Mouse (Mus musculus) intestine, embryonic 14.5 days (tissue): ENCODE measurements at regions not wholly inside any gene's neighbourhood (a gene's known extent, or its start where the extent isn't known, plus 50 kb on each side); places are given as distances from the start of the nearest gene placed in this dataset.

Experiments used
- ATAC-seq: fragments of 200-750 bp; cut with Nextera tagmentation; replicated peaks from 2 replicates; pipeline ENCODE4 v1.8.0; 2017; ENCODE audit warnings: low read depth, moderate number of reproducible peaks, moderate TSS enrichment, moderate library complexity; ENCODE audit not compliant: low FRiP score, low TSS enrichment
- DNase-seq: peaks from one replicate; pipeline ENCODE4 v3.0.0-alpha.2; 2018; ENCODE audit warnings: low spot score
- H3K27ac ChIP-seq: fragments of 300-500 bp; sonication (generic); 2 replicates; pipeline ENCODE4 v1.5.1; 2014; ENCODE audit warnings: low read depth, mild to moderate bottlenecking, control low read depth
- H3K27me3 ChIP-seq: fragments of 300-500 bp; sonication (generic); replicated peaks from 2 replicates; pipeline ENCODE4 v1.6.1; 2014; ENCODE audit warnings: low read length, control low read depth; ENCODE audit not compliant: control insufficient read depth, insufficient read depth
- H3K36me3 ChIP-seq: fragments of 300-500 bp; sonication (generic); 2 replicates; pipeline ENCODE4 v1.6.1; 2014; ENCODE audit warnings: low read length, control low read depth; ENCODE audit not compliant: control insufficient read depth, insufficient read depth
- H3K4me1 ChIP-seq: fragments of 300-500 bp; sonication (generic); replicated peaks from 2 replicates; pipeline ENCODE4 v1.6.1; 2014; ENCODE audit warnings: low read length, control low read depth, mixed read lengths; ENCODE audit not compliant: control insufficient read depth, insufficient read depth
- H3K4me2 ChIP-seq: fragments of 300-500 bp; sonication (generic); 2 replicates; pipeline ENCODE4 v1.6.1; 2014; ENCODE audit warnings: low read length
- H3K4me3 ChIP-seq: fragments of 300-500 bp; sonication (generic); 2 replicates; pipeline ENCODE4 v1.5.1; 2014; ENCODE audit warnings: low read depth, low read length, control low read depth, mixed read lengths
- H3K9ac ChIP-seq: fragments of 300-500 bp; sonication (generic); 2 replicates; pipeline ENCODE4 v1.6.1; 2014; ENCODE audit warnings: mild to moderate bottlenecking, low read length
- H3K9me3 ChIP-seq: fragments of 300-500 bp; sonication (generic); 2 replicates; pipeline ENCODE4 v1.6.1; 2016; ENCODE audit warnings: low read length, control low read depth; ENCODE audit not compliant: control insufficient read depth
- WGBS: fragments of 180-500 bp; shearing (Covaris S2); extraction: QIAGEN DNeasy Blood & Tissue Kit; methylation state at CpG from one replicate; pipeline ENCODE4 v1.1.7; 2014; 5-methylcytosine and 5-hydroxymethylcytosine counted together

- H3K9ac ChIP-seq = no peak overlapping the region
- DNase-seq (no peak), ATAC-seq (no peak)
- peaks cover 40% of the 10 kb centered on the region for H3K27me3 ChIP-seq
- no peaks in the 10 kb centered on the region for H3K9me3 ChIP-seq
- no peak overlapping the region for H3K4me3 ChIP-seq
- no peaks in the 10 kb centered on the region for H3K4me1 ChIP-seq
- WGBS = 4% methylated on average over 10 of the region's 10 CpGs
- peak overlapping the region; percentile 35 for H3K4me2 ChIP-seq
- H3K36me3 ChIP-seq = no peaks in the 10 kb centered on the region
- no peak overlapping the region for H3K27ac ChIP-seq
These were observed 229.3 kb upstream of the Sp4 start for GRCm38 (mm10) chr12:118530514-118530913.

- Histone ChIP-seq H3K9ac (no peak overlapping the region), H3K27ac (no peak overlapping the region), H3K4me3 (0 out of 2 replicates have a peak overlapping the region, but pooled peaks have one; percentile 2), H3K36me3 (no peaks in the 10 kb centered on the region), H3K4me2 (peak overlapping the region; percentile 35), H3K27me3 (peaks cover 40% of the 10 kb centered on the region), H3K4me1 (no peaks in the 10 kb centered on the region), H3K9me3 (no peaks in the 10 kb centered on the region)
- DNase-seq (peak; percentile 55), ATAC-seq (0 out of 2 replicates have a peak, but pooled peaks have one; percentile 53)
- WGBS = 8% methylated on average over 36 of the region's 36 CpGs
These were observed 228.5 kb upstream of the Sp4 start for GRCm38 (mm10) chr12:118529428-118530361.

- no peaks in the 10 kb centered on the region for H3K36me3 ChIP-seq
- WGBS = 83% methylated on average over 2 of the region's 2 CpGs
- no peak for ATAC-seq
These were observed 220.5 kb upstream of the Sp4 start for GRCm38 (mm10) chr12:118521770-118522169.

DNA sequence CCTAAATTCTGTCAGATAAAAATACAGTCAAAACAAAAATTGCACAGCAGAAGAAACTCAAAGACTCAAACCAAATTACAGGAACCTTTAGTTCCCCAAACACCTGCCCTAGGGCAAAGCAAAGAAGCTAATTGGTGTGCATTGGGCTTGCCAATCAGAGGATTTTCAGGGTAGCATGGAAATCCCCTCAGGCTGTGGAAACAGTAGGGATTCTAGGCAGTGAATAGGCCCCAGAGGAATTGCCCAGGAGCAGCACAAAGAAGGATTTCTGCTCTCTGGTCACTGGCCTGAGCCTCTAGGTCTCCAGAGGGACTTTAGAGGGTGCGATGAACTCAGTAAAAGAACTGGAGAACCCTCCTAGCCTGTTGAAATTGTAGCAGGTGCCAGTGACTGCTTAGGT is 220.1 kb upstream of the Sp4 start:
- WGBS = 95% methylated on average over 1 of the region's 1 CpGs
- no peak for ATAC-seq
- H3K4me3 ChIP-seq = no peak overlapping the region
- no peaks in the 10 kb centered on the region for H3K9me3 ChIP-seq
- no peaks in the 10 kb centered on the region for H3K36me3 ChIP-seq
- H3K9ac ChIP-seq = no peak overlapping the region
- H3K4me1 ChIP-seq = no peaks in the 10 kb centered on the region
- H3K27me3 ChIP-seq = no peaks in the 10 kb centered on the region
- no peak overlapping the region for H3K27ac ChIP-seq
- DNase-seq = no peak
- no peak overlapping the region for H3K4me2 ChIP-seq

More at GRCm38 (mm10) chr12:118521770-118522169, 220.5 kb upstream of the Sp4 start:
- no peaks in the 10 kb centered on the region for H3K4me1 ChIP-seq
- H3K4me2 ChIP-seq = no peak overlapping the region
- no peak overlapping the region for H3K9ac ChIP-seq
- no peaks in the 10 kb centered on the region for H3K9me3 ChIP-seq
- no peaks in the 10 kb centered on the region for H3K27me3 ChIP-seq
- H3K4me3 ChIP-seq = no peak overlapping the region
- H3K27ac ChIP-seq = no peak overlapping the region
- DNase-seq = no peak

DNA sequence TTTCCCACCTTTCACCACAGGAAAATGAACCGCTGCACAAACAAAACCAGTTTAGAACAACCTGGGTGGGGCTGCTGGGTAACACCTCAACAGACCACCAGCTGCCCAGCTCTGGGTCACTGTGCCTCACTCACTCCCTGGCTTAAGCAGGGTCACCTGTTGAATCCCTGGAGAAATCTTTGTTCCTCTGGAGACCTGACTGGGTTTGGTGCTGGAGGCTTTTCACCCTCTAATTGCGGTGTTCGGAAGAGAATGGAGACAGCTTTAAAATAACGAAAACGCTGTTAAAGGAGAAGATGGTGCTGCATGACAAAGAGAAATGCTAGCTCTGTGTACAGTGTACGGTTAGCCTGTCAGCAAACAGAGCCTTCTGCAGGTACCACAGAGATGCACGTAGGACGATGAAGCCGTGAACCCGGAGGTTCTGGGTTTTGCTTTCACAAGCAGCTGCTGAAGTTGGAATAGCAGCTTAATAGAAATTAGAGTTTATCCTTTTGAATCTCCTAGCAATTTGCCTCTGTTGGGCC is 218.6 kb upstream of the Sp4 start:
- H3K9me3 ChIP-seq = no peaks in the 10 kb centered on the region
- WGBS = 54% methylated on average over 10 of the region's 10 CpGs
- no peak for DNase-seq
- H3K4me1 ChIP-seq = no peaks in the 10 kb centered on the region
- H3K4me2 ChIP-seq = no peak overlapping the region
- no peak overlapping the region for H3K4me3 ChIP-seq
- H3K27me3 ChIP-seq = no peaks in the 10 kb centered on the region
- H3K36me3 ChIP-seq = no peaks in the 10 kb centered on the region
- ATAC-seq = no peak
- H3K27ac ChIP-seq = no peak overlapping the region
- H3K9ac ChIP-seq = no peak overlapping the region

GRCm38 (mm10) chr12:118510989-118511388 is 209.7 kb upstream of the Sp4 start:
- 26% methylated on average over 4 of the region's 4 CpGs for WGBS
- ATAC-seq = no peak

DNA sequence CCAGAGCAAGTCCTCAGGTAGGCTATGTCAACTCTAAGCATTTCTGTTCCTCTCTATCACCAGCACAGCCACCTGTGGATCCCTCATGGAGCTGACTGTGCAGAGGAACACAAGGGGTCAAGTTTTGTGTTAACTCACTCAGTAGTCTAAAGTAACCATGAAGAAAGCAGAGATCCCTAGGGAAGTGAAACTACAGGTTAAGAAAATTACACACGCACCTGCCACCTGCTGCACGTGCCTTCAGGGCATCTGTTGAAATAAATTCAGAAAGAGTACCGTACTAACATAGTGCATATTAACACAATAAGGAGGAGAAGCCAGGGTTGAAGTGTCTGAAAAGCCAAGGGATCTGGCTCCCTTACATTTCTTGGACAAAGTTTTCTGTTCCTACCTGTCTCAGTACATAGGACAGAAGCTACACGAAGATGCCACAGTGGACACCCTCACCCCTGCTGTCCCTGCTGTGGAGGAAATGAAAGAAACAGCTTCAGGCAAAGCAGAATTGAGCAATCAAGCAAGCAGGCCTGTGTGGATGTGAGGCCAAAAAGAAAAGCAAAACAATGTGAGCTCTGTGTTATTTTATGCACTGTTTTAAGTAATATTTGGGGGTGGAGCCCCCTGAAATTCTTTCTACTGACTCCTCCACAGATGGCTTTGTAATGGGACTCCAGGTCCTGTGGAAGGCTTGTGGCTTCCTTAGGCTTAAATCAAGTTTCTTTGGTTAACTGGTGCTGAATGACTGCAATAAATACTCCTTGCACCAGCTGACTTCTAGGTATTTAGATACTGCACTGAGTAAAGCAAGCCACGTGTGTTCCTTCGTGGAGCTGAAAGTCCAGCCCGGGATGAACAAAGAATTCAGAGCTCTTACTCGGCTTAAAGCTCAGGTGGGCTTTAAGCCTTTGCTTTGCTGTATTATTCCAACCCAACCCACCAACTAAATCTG is 208.0 kb upstream of the Sp4 start:
- Histone ChIP-seq H3K4me2 (no peak overlapping the region), H3K27ac (no peak overlapping the region), H3K27me3 (no peaks in the 10 kb centered on the region), H3K4me3 (no peak overlapping the region), H3K9ac (no peak overlapping the region), H3K36me3 (no peaks in the 10 kb centered on the region), H3K4me1 (no peaks in the 10 kb centered on the region), H3K9me3 (no peaks in the 10 kb centered on the region)
- ATAC-seq = no peak
- no peak for DNase-seq
- WGBS = 66% methylated on average over 8 of the region's 8 CpGs

More at GRCm38 (mm10) chr12:118510989-118511388, 209.7 kb upstream of the Sp4 start:
- H3K4me1 ChIP-seq = no peaks in the 10 kb centered on the region
- H3K9me3 ChIP-seq = no peaks in the 10 kb centered on the region
- H3K9ac ChIP-seq = no peak overlapping the region
- no peak overlapping the region for H3K27ac ChIP-seq
- no peaks in the 10 kb centered on the region for H3K36me3 ChIP-seq
- H3K4me3 ChIP-seq = no peak overlapping the region
- H3K4me2 ChIP-seq = no peak overlapping the region
- no peaks in the 10 kb centered on the region for H3K27me3 ChIP-seq
- DNase-seq = no peak

DNA sequence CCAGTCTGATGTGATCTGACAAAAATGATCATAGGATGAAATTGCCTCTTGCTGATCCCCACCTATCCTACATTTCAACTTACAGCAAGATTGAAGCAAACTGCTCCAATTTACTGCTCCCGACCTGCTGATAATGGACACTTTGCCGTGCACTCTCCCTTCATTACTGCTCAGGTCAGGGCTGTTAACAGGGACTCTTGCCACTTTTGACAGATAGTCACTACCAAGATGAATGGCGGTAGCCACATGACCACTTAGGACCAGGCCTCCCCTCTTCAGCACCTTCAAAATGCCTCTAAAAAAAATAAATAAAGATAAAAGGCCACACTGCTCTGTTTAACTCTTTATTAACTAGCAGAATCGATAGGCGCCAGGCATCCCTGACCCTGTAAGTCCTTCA is 199.2 kb upstream of the Sp4 start:
- Histone ChIP-seq H3K9me3 (no peaks in the 10 kb centered on the region), H3K4me1 (no peaks in the 10 kb centered on the region), H3K4me3 (no peak overlapping the region), H3K4me2 (no peak overlapping the region), H3K9ac (no peak overlapping the region), H3K36me3 (no peaks in the 10 kb centered on the region), H3K27ac (no peak overlapping the region), H3K27me3 (no peaks in the 10 kb centered on the region)
- WGBS = 17% methylated on average over 5 of the region's 5 CpGs
- ATAC-seq (no peak), DNase-seq (no peak)
